Mouse (Mus musculus) CD4-positive, CD25-positive, alpha-beta regulatory T cell, adult 2 months (primary cell): ENCODE results near the gene Rlf.
"Not testable (repeated sequence)": the region's sequence is repeated elsewhere in the genome, so short reads cannot be mapped to it uniquely, and the experiment has no call there.

Source experiments
- DNase-seq: peaks from one replicate; pipeline ENCODE4 v3.0.0-alpha.2; 2012; ENCODE audit warnings: low read depth, low spot score

The Rlf gene

DNA sequence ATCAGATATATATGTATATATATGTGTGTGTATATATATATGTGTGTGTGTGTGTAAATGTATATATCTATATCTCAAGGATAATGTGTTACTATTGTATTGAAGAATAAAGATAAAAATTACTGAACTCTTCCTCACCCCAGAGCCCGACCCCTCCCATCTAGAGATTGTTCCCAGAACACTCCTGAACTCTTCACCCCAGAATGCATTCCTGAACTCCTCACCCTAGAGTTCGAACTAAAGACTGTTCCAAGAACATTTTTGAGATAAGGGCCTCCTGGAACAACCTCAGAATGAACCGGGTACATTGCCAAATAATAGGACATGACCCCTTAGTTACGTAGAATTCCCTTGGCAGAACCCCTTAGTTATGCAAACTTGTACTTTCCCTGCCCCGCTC is 48.2 kb downstream of the Rlf start:
- DNase-seq = not testable (repeated sequence)

DNA sequence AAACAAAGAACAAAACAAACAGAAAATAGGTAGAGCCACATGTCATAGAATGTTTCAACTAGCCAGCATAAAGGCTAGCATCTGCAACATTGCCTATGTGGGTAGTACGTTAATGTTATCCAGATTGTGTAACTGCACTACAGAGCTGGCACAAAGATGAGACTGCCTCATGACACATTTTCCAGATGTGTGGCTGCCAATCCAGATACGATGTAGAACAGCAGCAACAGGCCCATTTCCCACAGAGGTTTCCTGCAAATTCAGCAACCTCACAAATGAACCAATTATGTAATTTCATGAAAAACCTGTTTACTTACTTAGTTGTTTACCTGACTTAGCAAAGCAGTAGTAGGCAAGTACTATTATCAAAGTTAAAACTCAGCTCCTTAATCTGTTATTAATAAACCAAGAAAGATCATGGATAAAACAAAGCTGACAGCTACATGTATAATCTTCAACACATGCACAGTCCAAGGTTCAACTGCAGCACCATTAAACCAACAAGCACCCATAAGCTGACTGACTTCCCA is 51.3 kb downstream of the Rlf start:
- DNase-seq = no peak

DNA sequence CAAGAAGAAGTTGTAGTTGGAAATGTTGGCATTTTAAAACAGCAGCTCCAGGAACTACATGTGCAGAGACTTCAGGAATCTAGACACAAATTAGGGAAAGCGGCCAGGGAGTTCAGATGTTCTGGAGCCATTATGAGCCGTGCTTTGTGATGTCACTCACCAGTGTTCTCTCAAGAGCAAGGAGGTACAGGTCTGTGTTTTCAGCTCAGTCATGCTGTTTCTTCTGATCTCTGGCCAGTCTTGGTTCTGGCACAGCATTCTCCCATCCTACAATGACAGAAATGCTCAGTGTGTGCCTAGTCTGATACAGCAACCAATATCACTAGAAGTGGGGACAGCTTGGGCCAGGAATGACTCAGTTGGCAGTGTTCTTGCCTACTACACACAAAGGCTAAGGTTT is 105.8 kb downstream of the Rlf start, which contains the start of gene Tmco2:
Gene Tmco2 (minus strand): TSS at position 101 of the 400 bp plus-strand sequence.
- DNase-seq = no peak

DNA sequence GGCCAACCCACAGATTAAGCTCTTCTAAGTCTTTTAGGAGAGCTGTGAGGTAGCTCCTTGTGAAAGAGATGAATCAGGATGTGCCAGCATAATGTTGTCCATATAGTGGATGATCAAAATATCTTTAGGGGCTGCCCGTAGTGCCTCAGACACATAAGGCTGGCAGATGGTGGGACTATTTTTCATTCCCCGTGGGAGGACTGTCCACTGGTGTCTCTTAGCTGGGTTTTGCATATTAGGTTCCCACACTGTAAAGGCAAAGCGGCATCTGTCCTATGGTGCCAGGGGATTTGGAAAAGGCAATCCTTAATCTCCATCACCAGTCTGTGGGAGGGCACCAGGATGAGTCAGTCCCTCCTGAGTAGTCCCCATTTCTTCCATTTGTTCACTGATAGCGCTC is 111.6 kb downstream of the Rlf start:
- DNase-seq = no peak

DNA sequence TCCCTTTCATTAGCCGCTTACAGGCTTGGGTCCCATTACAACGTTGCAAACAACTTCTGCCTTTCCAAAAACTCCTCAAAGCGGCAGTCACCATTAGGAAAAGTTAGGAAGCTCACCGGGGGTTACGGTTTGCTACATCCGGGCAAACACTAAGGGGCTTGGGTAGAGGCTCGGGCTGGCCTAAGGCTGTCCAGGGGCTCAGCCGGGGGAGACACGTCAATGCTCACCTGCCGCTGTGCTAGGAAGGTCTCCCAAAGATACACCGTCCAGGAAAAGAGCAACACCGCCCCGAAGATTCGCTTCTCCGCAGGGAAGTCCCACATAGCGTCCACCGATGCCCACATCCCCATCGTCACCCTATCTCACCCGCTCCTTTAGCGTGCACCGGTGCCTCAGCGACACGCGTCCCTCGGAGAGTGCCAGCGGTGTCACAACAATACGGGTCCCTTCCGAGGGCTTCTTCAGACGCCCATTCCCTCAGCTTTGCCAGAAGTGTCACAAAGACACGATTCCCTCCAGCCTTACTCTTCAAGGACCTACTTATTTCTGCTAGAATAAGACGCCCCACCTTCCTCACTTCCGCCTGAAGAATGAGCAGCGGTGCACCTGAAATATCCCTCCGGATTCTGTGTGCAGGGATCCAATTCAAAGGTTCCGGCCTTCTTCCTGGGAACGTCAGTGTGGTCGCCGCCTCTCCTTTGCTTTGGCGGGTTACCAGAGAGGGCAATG is 117.1 kb downstream of the Rlf start, which contains the start of gene Zmpste24:
Gene Zmpste24 (minus strand): TSS at position 592 of the 729 bp plus-strand sequence.
- DNase-seq = peak; percentile 89
